Comparison of ENCODE assay signal across 9 mouse cellular contexts in the genomic region with DNA sequence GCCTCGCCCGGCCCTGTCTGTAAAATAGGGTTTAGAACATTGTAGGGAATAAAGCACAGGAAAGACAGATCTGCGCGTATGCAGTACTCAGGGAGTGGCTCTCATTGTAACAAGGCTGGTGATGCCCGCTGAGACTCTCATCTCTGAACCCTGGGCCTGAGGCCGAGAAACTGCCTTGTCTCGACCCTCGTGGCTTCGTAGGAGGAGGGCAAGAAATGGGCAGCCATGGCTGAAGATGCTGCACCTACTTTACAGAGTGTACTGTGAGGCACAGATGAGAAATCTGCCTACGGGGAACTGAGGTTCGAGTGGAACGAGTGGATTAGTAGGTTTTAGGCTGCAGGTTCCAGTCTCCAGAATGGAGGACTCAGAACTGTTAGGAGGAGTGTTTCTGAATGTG. TPM values are rescaled to one million over a fixed set of nuclear protein-coding genes. Genes with fewer than 3 reads are reported as not detected.
DNase-seq lines count a peak whose midpoint lies in the region; ATAC-seq and TF ChIP-seq lines count a peak whose summit lies in the region.
"Had no signal": no experiment of that assay in that cellular context is flagged by ENCODE, and none has a peak within 500 bp of the region (broad histone marks: within the 10 kb centered on the region; RNA-seq: fewer than 3 reads in every experiment).

No protein-coding gene starts in this region.

- peak overlapping the region; percentile 87 for H3K4me2 ChIP-seq in neural tube, embryonic 11.5 days (ENCODE audit: low read depth)
- peak overlapping the region; percentile 70 for H3K4me2 ChIP-seq in liver, embryonic 13.5 days
- H3K4me2 ChIP-seq in stomach, postnatal 0 days (replicated peaks; ENCODE audit: low read depth), result peak overlapping the region; percentile 97

- peak overlapping the region; percentile 79 for H3K27ac ChIP-seq in neural tube, embryonic 11.5 days (ENCODE audit: low read depth, low read length)
- no peak overlapping the region for H3K27ac ChIP-seq in liver, embryonic 13.5 days
- H3K27ac ChIP-seq in stomach, postnatal 0 days (replicated peaks), result no peak overlapping the region
- H3K27ac ChIP-seq in thymus, adult 2 months (ENCODE audit: control insufficient read depth, insufficient read depth, low read length), result no peak overlapping the region
- H3K27ac ChIP-seq: liver, embryonic 14.5 days had no signal

- H3K9ac ChIP-seq in neural tube, embryonic 11.5 days (ENCODE audit: low read length), result peak overlapping the region; percentile 80; the same call in 1 of the 2 replicates
- no peak overlapping the region for H3K9ac ChIP-seq in liver, embryonic 13.5 days
- no peak overlapping the region for H3K9ac ChIP-seq in stomach, postnatal 0 days (ENCODE audit: low read length)
- H3K9ac ChIP-seq: liver, embryonic 14.5 days had no signal

- ATAC-seq in neural tube, embryonic 11.5 days (ENCODE audit: insufficient read depth, low FRiP score, low TSS enrichment), result peak; percentile 8; the same call in 1 of the 2 replicates
- no peak for ATAC-seq in liver, embryonic 13.5 days (ENCODE audit: low read depth)
- no peak for ATAC-seq in stomach, postnatal 0 days (ENCODE audit: low FRiP score, low TSS enrichment)

- H3K4me3 ChIP-seq in neural tube, embryonic 11.5 days (ENCODE audit: low read depth, low read length), result peak overlapping the region; percentile 54
- peak overlapping the region; percentile 55 for H3K4me3 ChIP-seq in liver, embryonic 13.5 days (replicated peaks)
- H3K4me3 ChIP-seq in stomach, postnatal 0 days (ENCODE audit: low read depth, low read length), result peak overlapping the region; percentile 55; the same call in 1 of the 2 replicates
- no peak overlapping the region for H3K4me3 ChIP-seq in thymus, adult 2 months (ENCODE audit: control insufficient read depth, insufficient read depth, low read length)

- no peak for TF ChIP-seq CTCF in stomach, postnatal 0 days (IDR thresholded peaks at IDR 0.05; ENCODE audit: low read depth)
- TF ChIP-seq CTCF in thymus, adult 2 months (IDR thresholded peaks at IDR 0.05; ENCODE audit: borderline replicate concordance, control insufficient read depth, extremely low read depth, insufficient read depth, low read length, poor library complexity), result no peak

- H3K27me3 ChIP-seq in neural tube, embryonic 11.5 days (ENCODE audit: control insufficient read depth, insufficient read depth, low read length), result peaks cover 35% of the 10 kb centered on the region
- peaks cover 86% of the 10 kb centered on the region for H3K27me3 ChIP-seq in liver, embryonic 13.5 days
- H3K27me3 ChIP-seq in stomach, postnatal 0 days (ENCODE audit: control insufficient read depth, insufficient read depth, low read length), result peaks cover 3% of the 10 kb centered on the region; the same call in 1 of the 2 replicates
- no peaks in the 10 kb centered on the region; the same call in 1 of the 2 replicates for H3K27me3 ChIP-seq in thymus, adult 2 months (ENCODE audit: control insufficient read depth, insufficient read depth, low read length)

- peak; percentile 22 for DNase-seq in cerebellum, adult 9-11 months
- DNase-seq in cerebellum, adult 11 months, result no peak
- no peak for DNase-seq in neural tube, embryonic 11.5 days (ENCODE audit: low spot score)
- no peak for DNase-seq in neural tube, embryonic 10.5 days (ENCODE audit: extremely low spot score, low spot score)
- DNase-seq in liver, embryonic 13.5 days, result no peak
- DNase-seq in stomach, postnatal 0 days (ENCODE audit: low spot score), result no peak
- DNase-seq in frontal cortex, postnatal 14 days (ENCODE audit: low spot score in 2 of 2), result no peak
- DNase-seq in thymus, adult 2 months, result no peak

- no peaks in the 10 kb centered on the region for H3K9me3 ChIP-seq in neural tube, embryonic 11.5 days (ENCODE audit: control insufficient read depth, low read length)
- H3K9me3 ChIP-seq in liver, embryonic 13.5 days (replicated peaks), result no peaks in the 10 kb centered on the region
- H3K9me3 ChIP-seq in stomach, postnatal 0 days (ENCODE audit: control insufficient read depth, low read length), result no peaks in the 10 kb centered on the region

- H3K4me1 ChIP-seq in neural tube, embryonic 11.5 days (ENCODE audit: control insufficient read depth, insufficient read depth, low read length), result peaks cover 31% of the 10 kb centered on the region
- H3K4me1 ChIP-seq in liver, embryonic 13.5 days (replicated peaks), result peaks cover 17% of the 10 kb centered on the region
- H3K4me1 ChIP-seq in stomach, postnatal 0 days (replicated peaks; ENCODE audit: control insufficient read depth, insufficient read depth), result no peaks in the 10 kb centered on the region
- no peaks in the 10 kb centered on the region for H3K4me1 ChIP-seq in thymus, adult 2 months (replicated peaks; ENCODE audit: control insufficient read depth, insufficient read depth, low read length)

- 0 out of 2 replicates have a peak, but pooled peaks cover 2% of the 10 kb centered on the region for H3K36me3 ChIP-seq in neural tube, embryonic 11.5 days (ENCODE audit: control insufficient read depth, insufficient read depth, low read length)
- H3K36me3 ChIP-seq in liver, embryonic 13.5 days, result no peaks in the 10 kb centered on the region
- H3K36me3 ChIP-seq in stomach, postnatal 0 days (ENCODE audit: control insufficient read depth, insufficient read depth, low read length), result no peaks in the 10 kb centered on the region
- H3K36me3 ChIP-seq in thymus, adult 2 months (ENCODE audit: control insufficient read depth, insufficient read depth, low read length), result no peaks in the 10 kb centered on the region

- no peak for TF ChIP-seq POLR2A in thymus, adult 2 months (IDR thresholded peaks at IDR 0.05; ENCODE audit: control insufficient read depth, extremely low read depth, insufficient read depth, low read length, poor library complexity)

- WGBS in neural tube, embryonic 11.5 days, result 9% methylated on average over 12 of the region's 12 CpGs
- WGBS in liver, embryonic 13.5 days (ENCODE audit: insufficient replicate concordance), result 37% methylated on average over 12 of the region's 12 CpGs
- WGBS in stomach, postnatal 0 days, result 29% methylated on average over 12 of the region's 12 CpGs
- WGBS in thymus, adult 2 months, result 29% methylated on average over 12 of the region's 12 CpGs

- TF ChIP-seq EP300 in stomach, postnatal 0 days (optimal IDR thresholded peaks at IDR 0.05), result no peak

RNA-seq across cellular contexts. Expression of a gene that starts 36.7 kb away (rescaled TPM):
- polyA plus RNA-seq in neural tube, embryonic 11.5 days (2014; fragmentation: Nextera tagmentation; extraction: Ambion mirVana), result 8.0 TPM in 2 replicates
- polyA plus RNA-seq in liver, embryonic 13.5 days (2015; fragmentation: Nextera tagmentation; extraction: Ambion mirVana), result 0.05 and 0.10 TPM in 2 replicates
- polyA plus RNA-seq in stomach, postnatal 0 days (2015; fragmentation: Nextera tagmentation; extraction: Ambion mirVana), result 0.51 and 0.55 TPM in 2 replicates
- 0.33 and 0.43 TPM in 2 replicates for polyA plus RNA-seq in thymus, adult 2 months (2012; rRNA removed)
